Mouse (Mus musculus): Measurements from ENCODE around the gene Mip. TPM values are rescaled to one million over a fixed set of nuclear protein-coding genes. Genes with fewer than 3 reads are reported as not detected.

The Mip gene
- not detected in 2 replicates for polyA plus RNA-seq (2015; fragmentation: Nextera tagmentation; extraction: Ambion mirVana)

DNA sequence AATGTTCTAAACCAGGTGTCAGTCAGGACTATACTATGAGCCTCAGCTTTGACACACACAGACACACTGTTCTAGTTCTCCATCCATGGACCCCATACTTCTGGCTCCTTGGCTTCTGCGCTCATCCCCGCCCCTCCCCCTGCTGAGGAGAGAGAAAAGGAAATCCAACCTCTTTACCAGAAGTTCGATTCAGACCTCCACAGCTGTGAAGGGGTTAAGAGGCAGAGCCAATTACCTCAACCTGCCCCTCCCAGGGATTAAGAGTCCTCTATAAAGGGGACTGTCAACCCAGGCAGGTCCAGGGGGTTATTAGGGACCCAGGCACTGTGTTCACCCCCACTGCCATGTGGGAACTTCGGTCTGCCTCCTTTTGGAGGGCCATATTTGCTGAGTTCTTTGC, at the start of gene Mip:
Mip (plus strand) TSS at position 301 of the 400 bp plus-strand sequence.
- H3K9ac ChIP-seq (replicated peaks; ENCODE audit: low read depth, low read length), result no peak within 1 kb of the TSS
- H3K27me3 ChIP-seq (replicated peaks; ENCODE audit: control insufficient read depth, insufficient read depth, low read length), result no peaks in the 10 kb centered on the region
- no peak within 1 kb of the TSS for H3K4me2 ChIP-seq (ENCODE audit: low read length)
- H3K4me1 ChIP-seq (replicated peaks; ENCODE audit: control insufficient read depth, insufficient read depth, low read length), result no peaks in the 10 kb centered on the region
- no peak for ATAC-seq
- 18% methylated on average over 4 of the region's 4 CpGs for WGBS
- H3K4me3 ChIP-seq (replicated peaks; ENCODE audit: low read length), result no peak within 1 kb of the TSS
- H3K27ac ChIP-seq (ENCODE audit: low read length), result no peak within 1 kb of the TSS
- no peaks in the 10 kb centered on the region for H3K36me3 ChIP-seq (ENCODE audit: control insufficient read depth, insufficient read depth)
- no peaks in the 10 kb centered on the region for H3K9me3 ChIP-seq (ENCODE audit: control insufficient read depth, low read length)

DNA sequence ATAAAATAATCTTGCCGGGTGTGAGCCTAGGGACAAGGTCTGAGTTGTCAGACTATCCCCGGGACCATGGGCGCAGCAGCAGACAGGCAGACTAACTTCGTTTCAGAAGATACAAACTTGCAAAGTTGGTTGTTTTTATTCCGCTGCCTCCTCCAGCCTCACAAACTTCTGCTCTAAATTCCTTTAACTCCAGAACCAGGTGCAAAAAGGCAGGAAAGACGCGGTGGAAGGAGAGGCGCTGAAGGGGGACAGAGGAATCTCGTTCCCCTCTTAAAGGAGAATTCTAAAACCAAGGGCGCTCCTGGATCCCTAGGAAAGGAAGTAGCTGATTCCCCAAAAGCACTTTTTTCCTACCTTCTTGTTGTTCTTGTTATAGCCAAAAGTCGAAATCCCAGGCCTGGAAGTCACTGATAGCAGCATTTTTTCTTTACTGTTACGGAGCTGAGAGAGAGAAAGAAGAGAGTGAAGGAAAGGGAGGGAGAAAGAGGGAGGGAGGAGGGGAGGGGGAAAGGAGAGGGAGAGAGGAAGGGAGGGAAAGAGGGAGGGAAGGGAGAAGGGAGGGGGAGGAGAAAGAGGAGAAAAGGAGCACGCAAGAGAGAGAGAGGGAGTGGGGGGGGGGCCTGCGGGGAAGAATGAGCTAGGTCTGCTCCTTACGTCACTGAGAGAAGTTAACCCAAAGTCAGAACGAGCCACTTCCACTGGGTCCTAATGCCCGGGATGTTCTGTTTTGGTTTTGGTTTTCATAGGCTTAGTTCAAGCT, 49.5 kb upstream of the Mip start:
- peak overlapping the region; percentile 50 for H3K9ac ChIP-seq (replicated peaks; ENCODE audit: low read depth, low read length)
- no peaks in the 10 kb centered on the region for H3K9me3 ChIP-seq (ENCODE audit: control insufficient read depth, low read length)
- peak overlapping the region; percentile 53 for H3K4me3 ChIP-seq (replicated peaks; ENCODE audit: low read length)
- H3K27me3 ChIP-seq (replicated peaks; ENCODE audit: control insufficient read depth, insufficient read depth, low read length), result no peaks in the 10 kb centered on the region
- no peaks in the 10 kb centered on the region for H3K36me3 ChIP-seq (ENCODE audit: control insufficient read depth, insufficient read depth)
- 0% methylated on average over 17 of the region's 17 CpGs for WGBS
- peak; percentile 96 for ATAC-seq
- peak overlapping the region; percentile 83 for H3K4me2 ChIP-seq (ENCODE audit: low read length)
- H3K27ac ChIP-seq (ENCODE audit: low read length), result peak overlapping the region; percentile 46; the same call in 1 of the 2 replicates
- peaks cover 10% of the 10 kb centered on the region for H3K4me1 ChIP-seq (replicated peaks; ENCODE audit: control insufficient read depth, insufficient read depth, low read length)

- Histone ChIP-seq H3K4me3 (replicated peaks; ENCODE audit: low read length) (no peak overlapping the region), H3K27me3 (replicated peaks; ENCODE audit: control insufficient read depth, insufficient read depth, low read length) (no peaks in the 10 kb centered on the region), H3K4me1 (replicated peaks; ENCODE audit: control insufficient read depth, insufficient read depth, low read length) (peaks cover 10% of the 10 kb centered on the region), H3K9me3 (ENCODE audit: control insufficient read depth, low read length) (no peaks in the 10 kb centered on the region), H3K36me3 (ENCODE audit: control insufficient read depth, insufficient read depth) (no peaks in the 10 kb centered on the region), H3K27ac (ENCODE audit: low read length) (no peak overlapping the region), H3K4me2 (ENCODE audit: low read length) (no peak overlapping the region), H3K9ac (replicated peaks; ENCODE audit: low read depth, low read length) (no peak overlapping the region)
- ATAC-seq, result no peak
- WGBS, result 90% methylated on average over 4 of the region's 4 CpGs
These were observed 48.3 kb upstream of the Mip start for GRCm38 (mm10) chr10:128177316-128177715.

GRCm38 (mm10) chr10:128179989-128180388, 45.6 kb upstream of the Mip start, which contains the start of gene Rbms2:
TSS of gene Rbms2 (minus strand) at chr10:128180297.
- Histone ChIP-seq H3K9ac (replicated peaks; ENCODE audit: low read depth, low read length) (no peak within 1 kb of the TSS; the same call in 1 of the 2 replicates), H3K9me3 (ENCODE audit: control insufficient read depth, low read length) (no peaks in the 10 kb centered on the region), H3K4me2 (ENCODE audit: low read length) (no peak within 1 kb of the TSS), H3K27ac (ENCODE audit: low read length) (no peak within 1 kb of the TSS), H3K4me1 (replicated peaks; ENCODE audit: control insufficient read depth, insufficient read depth, low read length) (peaks cover 10% of the 10 kb centered on the region), H3K27me3 (replicated peaks; ENCODE audit: control insufficient read depth, insufficient read depth, low read length) (no peaks in the 10 kb centered on the region), H3K36me3 (ENCODE audit: control insufficient read depth, insufficient read depth) (no peaks in the 10 kb centered on the region), H3K4me3 (replicated peaks; ENCODE audit: low read length) (no peak within 1 kb of the TSS)
- 3% methylated on average over 6 of the region's 6 CpGs for WGBS
- ATAC-seq, result no peak

DNA sequence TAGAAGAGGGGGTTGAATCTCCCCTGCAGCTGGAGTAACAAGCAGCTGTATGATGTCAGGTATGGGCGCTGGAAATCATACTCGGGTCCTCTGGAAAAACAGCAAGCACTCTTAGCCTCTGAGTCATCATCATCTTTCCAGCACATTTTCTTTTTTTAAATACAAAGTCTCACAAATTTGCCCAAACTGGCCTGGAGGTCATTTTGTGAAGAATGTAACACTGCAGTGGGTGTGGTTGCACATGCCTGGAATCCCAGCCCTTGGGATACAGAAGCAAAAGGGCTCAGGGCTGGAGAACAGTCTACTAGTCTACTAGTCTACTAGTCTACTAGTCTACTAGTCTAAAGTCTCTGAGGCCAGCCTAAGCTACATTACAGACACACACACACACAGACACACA, 41.3 kb upstream of the Mip start:
- H3K9me3 ChIP-seq (ENCODE audit: control insufficient read depth, low read length), result no peaks in the 10 kb centered on the region
- H3K27me3 ChIP-seq (replicated peaks; ENCODE audit: control insufficient read depth, insufficient read depth, low read length), result no peaks in the 10 kb centered on the region
- WGBS, result 98% methylated on average over 2 of the region's 2 CpGs
- H3K36me3 ChIP-seq (ENCODE audit: control insufficient read depth, insufficient read depth), result no peaks in the 10 kb centered on the region
- H3K4me3 ChIP-seq (replicated peaks; ENCODE audit: low read length), result no peak overlapping the region
- no peaks in the 10 kb centered on the region for H3K4me1 ChIP-seq (replicated peaks; ENCODE audit: control insufficient read depth, insufficient read depth, low read length)
- no peak for ATAC-seq
- H3K9ac ChIP-seq (replicated peaks; ENCODE audit: low read depth, low read length), result no peak overlapping the region
- H3K27ac ChIP-seq (ENCODE audit: low read length), result no peak overlapping the region
- H3K4me2 ChIP-seq (ENCODE audit: low read length), result no peak overlapping the region

- H3K36me3 ChIP-seq (ENCODE audit: control insufficient read depth, insufficient read depth), result no peaks in the 10 kb centered on the region
- H3K9me3 ChIP-seq (ENCODE audit: control insufficient read depth, low read length), result no peaks in the 10 kb centered on the region
- no peaks in the 10 kb centered on the region for H3K27me3 ChIP-seq (replicated peaks; ENCODE audit: control insufficient read depth, insufficient read depth, low read length)
- H3K4me3 ChIP-seq (replicated peaks; ENCODE audit: low read length), result no peak overlapping the region
- H3K9ac ChIP-seq (replicated peaks; ENCODE audit: low read depth, low read length), result no peak overlapping the region
- H3K4me1 ChIP-seq (replicated peaks; ENCODE audit: control insufficient read depth, insufficient read depth, low read length), result no peaks in the 10 kb centered on the region
- 78% methylated on average over 6 of the region's 6 CpGs for WGBS
- no peak for ATAC-seq
- no peak overlapping the region for H3K4me2 ChIP-seq (ENCODE audit: low read length)
- no peak overlapping the region for H3K27ac ChIP-seq (ENCODE audit: low read length)
These were observed 40.2 kb upstream of the Mip start for GRCm38 (mm10) chr10:128185277-128185940.

DNA sequence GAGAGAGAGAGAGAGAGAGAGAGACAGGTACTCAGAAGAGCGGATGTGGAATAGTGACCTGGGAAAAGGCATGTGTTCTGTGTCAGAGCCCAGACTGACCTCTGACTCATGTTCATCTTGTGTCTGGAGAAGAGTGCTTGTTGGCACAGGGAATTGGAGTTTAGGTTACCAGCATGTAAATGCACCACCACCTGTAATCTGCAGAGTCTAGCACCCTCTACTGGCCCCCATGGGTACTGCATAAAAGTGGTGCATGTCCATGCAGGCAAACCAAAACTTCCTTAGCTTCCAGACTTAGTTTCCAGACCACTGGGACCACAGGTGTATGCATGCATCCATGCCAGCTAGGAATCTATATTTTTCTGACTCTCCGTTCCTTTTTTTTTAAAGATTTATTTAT, 39.7 kb upstream of the Mip start:
- Histone ChIP-seq H3K27me3 (replicated peaks; ENCODE audit: control insufficient read depth, insufficient read depth, low read length) (no peaks in the 10 kb centered on the region), H3K27ac (ENCODE audit: low read length) (no peak overlapping the region), H3K9me3 (ENCODE audit: control insufficient read depth, low read length) (no peaks in the 10 kb centered on the region), H3K36me3 (ENCODE audit: control insufficient read depth, insufficient read depth) (no peaks in the 10 kb centered on the region), H3K4me3 (replicated peaks; ENCODE audit: low read length) (no peak overlapping the region), H3K4me2 (ENCODE audit: low read length) (no peak overlapping the region), H3K9ac (replicated peaks; ENCODE audit: low read depth, low read length) (no peak overlapping the region), H3K4me1 (replicated peaks; ENCODE audit: control insufficient read depth, insufficient read depth, low read length) (no peaks in the 10 kb centered on the region)
- WGBS, result 50% methylated on average over 2 of the region's 2 CpGs
- ATAC-seq, result no peak

DNA sequence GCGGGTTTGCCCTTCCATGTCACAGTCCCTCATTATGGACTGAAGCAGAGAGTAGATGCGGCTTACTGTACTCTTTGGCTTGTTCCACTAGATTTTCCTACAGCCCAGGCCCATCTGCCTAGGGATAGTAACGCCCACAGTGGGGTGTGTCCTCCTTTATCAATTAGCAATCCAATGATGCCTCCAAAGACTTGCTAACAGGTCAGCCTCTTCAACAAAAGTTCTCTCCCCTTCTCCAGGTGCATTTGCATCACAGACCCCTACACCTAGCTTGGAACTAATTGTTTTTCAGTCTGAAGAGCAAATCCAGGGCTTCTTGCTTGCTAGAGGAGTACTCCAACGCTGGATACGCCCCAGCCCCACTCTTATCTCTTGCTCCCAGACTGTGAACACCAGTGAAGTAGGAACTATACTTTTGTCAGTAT, 38.4 kb upstream of the Mip start:
- H3K9me3 ChIP-seq (ENCODE audit: control insufficient read depth, low read length), result no peaks in the 10 kb centered on the region
- H3K4me1 ChIP-seq (replicated peaks; ENCODE audit: control insufficient read depth, insufficient read depth, low read length), result no peaks in the 10 kb centered on the region
- no peak overlapping the region for H3K4me2 ChIP-seq (ENCODE audit: low read length)
- H3K4me3 ChIP-seq (replicated peaks; ENCODE audit: low read length), result no peak overlapping the region
- no peak overlapping the region for H3K27ac ChIP-seq (ENCODE audit: low read length)
- H3K9ac ChIP-seq (replicated peaks; ENCODE audit: low read depth, low read length), result no peak overlapping the region
- H3K36me3 ChIP-seq (ENCODE audit: control insufficient read depth, insufficient read depth), result no peaks in the 10 kb centered on the region
- WGBS, result 72% methylated on average over 5 of the region's 5 CpGs
- H3K27me3 ChIP-seq (replicated peaks; ENCODE audit: control insufficient read depth, insufficient read depth, low read length), result no peaks in the 10 kb centered on the region
- ATAC-seq, result no peak

DNA sequence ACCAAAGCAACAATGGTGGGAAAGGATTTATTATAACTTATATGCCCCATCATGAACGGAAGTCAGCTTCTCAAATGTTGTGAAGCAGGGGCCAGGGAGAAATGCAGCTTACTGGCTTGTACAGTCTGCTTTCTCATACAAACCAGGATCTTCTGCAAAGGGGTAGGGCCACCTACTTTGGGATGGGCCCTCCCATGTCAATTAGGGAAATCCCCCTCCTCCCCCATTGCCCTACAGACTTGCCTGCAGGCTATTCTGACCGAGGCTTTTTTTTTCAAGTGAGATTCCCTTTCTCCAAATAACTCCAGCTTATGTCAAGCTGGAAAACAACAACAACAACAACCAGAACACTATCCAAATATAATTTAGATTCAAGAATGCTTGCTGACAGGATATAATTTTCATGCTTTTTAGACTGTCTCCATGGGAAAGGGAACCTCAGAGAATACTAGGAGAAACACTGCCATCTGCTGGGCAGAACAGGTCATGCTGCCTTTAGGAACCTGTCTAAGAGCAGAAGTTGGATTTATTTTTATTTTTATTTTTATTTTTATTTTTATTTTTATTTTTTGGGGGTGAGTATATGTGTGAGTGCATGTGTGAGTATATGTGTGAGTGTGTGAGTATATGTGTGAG, 37.3 kb upstream of the Mip start:
- no peak overlapping the region for H3K9ac ChIP-seq (replicated peaks; ENCODE audit: low read depth, low read length)
- no peak overlapping the region for H3K4me2 ChIP-seq (ENCODE audit: low read length)
- no peaks in the 10 kb centered on the region for H3K9me3 ChIP-seq (ENCODE audit: control insufficient read depth, low read length)
- peak; percentile 61 for ATAC-seq
- H3K27ac ChIP-seq (ENCODE audit: low read length), result no peak overlapping the region
- WGBS, result 42% methylated on average over 2 of the region's 2 CpGs
- H3K4me3 ChIP-seq (replicated peaks; ENCODE audit: low read length), result no peak overlapping the region
- H3K4me1 ChIP-seq (replicated peaks; ENCODE audit: control insufficient read depth, insufficient read depth, low read length), result no peaks in the 10 kb centered on the region
- H3K36me3 ChIP-seq (ENCODE audit: control insufficient read depth, insufficient read depth), result no peaks in the 10 kb centered on the region
- no peaks in the 10 kb centered on the region for H3K27me3 ChIP-seq (replicated peaks; ENCODE audit: control insufficient read depth, insufficient read depth, low read length)

All from forebrain, embryonic 16.5 days (tissue).